Mouse (Mus musculus): ENCODE measurements around the gene Basp1. TPM values are rescaled to one million over a fixed set of nuclear protein-coding genes. Genes with fewer than 3 reads are reported as not detected.

The Basp1 gene
- total and polyA plus RNA-seq, 2 experiments from 2014 or later: 2.9 to 7.9 TPM

DNA sequence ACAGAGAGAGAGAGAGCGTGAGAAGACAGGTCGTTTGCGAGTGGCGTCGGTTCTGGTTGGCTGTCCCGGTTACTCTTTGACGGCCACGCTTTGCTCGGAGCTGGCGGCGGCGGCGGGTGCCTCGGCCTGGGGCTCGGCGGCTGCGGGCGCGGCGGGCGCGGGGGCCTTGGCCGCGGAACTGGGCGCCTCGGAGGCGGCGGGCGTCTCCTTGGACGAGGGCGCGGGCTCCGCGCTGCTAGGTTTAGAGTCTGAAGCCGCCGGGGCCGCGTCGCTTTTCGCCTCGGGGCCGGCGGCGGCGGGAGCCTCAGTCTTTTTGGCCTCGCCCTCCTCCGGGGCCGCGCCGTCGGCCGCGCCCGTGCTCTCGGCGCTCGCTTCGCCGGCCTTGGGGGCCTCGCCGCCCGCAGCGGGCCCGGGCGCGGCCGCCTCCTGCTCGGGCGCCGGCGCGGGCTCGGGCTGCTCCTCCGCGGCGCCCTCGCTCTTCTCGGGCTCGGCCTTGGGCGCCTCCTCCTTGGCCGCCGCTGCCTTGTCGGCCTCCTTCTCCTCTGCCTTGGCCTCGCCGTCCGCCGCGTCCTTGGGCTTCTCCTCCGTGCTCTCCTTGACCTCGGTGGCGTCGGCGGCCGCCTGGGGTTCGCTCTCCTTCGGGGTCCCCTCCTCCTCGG lies 49.3 kb downstream of the Basp1 start:
- H3K36me3 ChIP-seq (replicated peaks; ENCODE audit: control insufficient read depth, insufficient read depth, low read length): no peaks in the 10 kb centered on the region
- peak overlapping the region; percentile 24; the same call in 1 of the 2 replicates for H3K27ac ChIP-seq (ENCODE audit: low read depth)
- H3K9me3 ChIP-seq (replicated peaks; ENCODE audit: control insufficient read depth, low read length): no peaks in the 10 kb centered on the region
- no peak for TF ChIP-seq CTCF (IDR thresholded peaks at IDR 0.05; ENCODE audit: low read depth)
- TF ChIP-seq EP300 (IDR thresholded peaks at IDR 0.05; ENCODE audit: low read depth): no peak
- no peaks in the 10 kb centered on the region for H3K4me1 ChIP-seq (ENCODE audit: control insufficient read depth, insufficient read depth)
- H3K4me3 ChIP-seq (ENCODE audit: low read depth, low read length): peak overlapping the region; percentile 52
- DNase-seq (ENCODE audit: low spot score): no peak
- ATAC-seq (ENCODE audit: insufficient read depth, low read depth): peak; percentile 67
- 14% methylated on average over 67 of the region's 97 CpGs for WGBS
- H3K27me3 ChIP-seq (ENCODE audit: control insufficient read depth, insufficient read depth, low read length): 0 out of 2 replicates have a peak, but pooled peaks cover 4% of the 10 kb centered on the region
- H3K9ac ChIP-seq (replicated peaks; ENCODE audit: low read depth, low read length): peak overlapping the region; percentile 61
- peak overlapping the region; percentile 74 for H3K4me2 ChIP-seq (ENCODE audit: low read depth, low read length)

DNA sequence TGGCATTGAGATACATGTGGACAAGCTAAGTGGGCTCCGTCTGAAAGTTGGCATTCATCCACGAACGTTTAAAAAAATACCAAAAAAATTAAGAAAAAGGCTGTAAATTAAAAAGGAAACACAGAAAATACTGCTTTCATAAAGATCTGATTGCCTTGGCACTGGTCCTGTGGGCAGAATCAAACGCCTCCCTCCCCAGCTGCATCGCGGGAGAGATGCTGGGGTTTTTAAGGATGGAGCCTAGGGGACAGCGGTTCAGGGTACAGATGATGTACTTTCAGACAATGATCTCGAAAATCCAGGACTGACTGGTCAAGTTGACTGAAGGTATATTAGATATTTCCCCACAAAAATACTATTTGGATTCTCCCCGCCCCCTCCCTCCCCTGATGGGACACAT lies 49.9 kb downstream of the Basp1 start:
- H3K27ac ChIP-seq (ENCODE audit: low read depth): no peak overlapping the region
- no peaks in the 10 kb centered on the region for H3K36me3 ChIP-seq (replicated peaks; ENCODE audit: control insufficient read depth, insufficient read depth, low read length)
- H3K9me3 ChIP-seq (replicated peaks; ENCODE audit: control insufficient read depth, low read length): no peaks in the 10 kb centered on the region
- H3K4me1 ChIP-seq (ENCODE audit: control insufficient read depth, insufficient read depth): no peaks in the 10 kb centered on the region
- DNase-seq (ENCODE audit: low spot score) (no peak), ATAC-seq (ENCODE audit: insufficient read depth, low read depth) (no peak)
- H3K4me3 ChIP-seq (ENCODE audit: low read depth, low read length): peak overlapping the region; percentile 52; the same call in 1 of the 2 replicates
- H3K9ac ChIP-seq (replicated peaks; ENCODE audit: low read depth, low read length): no peak overlapping the region
- 0 out of 2 replicates have a peak, but pooled peaks cover 4% of the 10 kb centered on the region for H3K27me3 ChIP-seq (ENCODE audit: control insufficient read depth, insufficient read depth, low read length)
- peak overlapping the region; percentile 74; the same call in 1 of the 2 replicates for H3K4me2 ChIP-seq (ENCODE audit: low read depth, low read length)
- no peak for TF ChIP-seq EP300 (IDR thresholded peaks at IDR 0.05; ENCODE audit: low read depth)
- TF ChIP-seq CTCF (IDR thresholded peaks at IDR 0.05; ENCODE audit: low read depth): no peak
- WGBS: 88% methylated on average over 9 of the region's 9 CpGs

DNA sequence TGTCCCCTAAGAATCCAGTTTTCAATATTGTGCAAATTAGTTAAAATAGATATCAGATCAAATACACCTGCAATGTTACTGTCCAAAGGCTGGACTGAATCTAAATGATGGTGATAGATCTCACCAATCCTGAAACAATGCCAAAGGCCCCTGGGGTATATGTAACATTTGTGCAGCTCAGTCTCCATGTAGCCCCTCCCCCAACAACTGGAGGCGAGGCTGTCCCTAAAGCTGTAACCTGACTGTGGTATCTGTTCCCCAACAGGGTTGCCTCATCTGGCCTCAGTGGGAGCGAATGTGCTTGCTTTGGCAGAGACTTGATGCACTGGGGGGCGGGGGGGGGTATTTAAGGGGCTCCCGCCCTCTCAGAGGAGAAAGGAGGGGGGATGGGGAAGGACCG lies 52.7 kb downstream of the Basp1 start:
- H3K36me3 ChIP-seq (replicated peaks; ENCODE audit: control insufficient read depth, insufficient read depth, low read length): no peaks in the 10 kb centered on the region
- H3K4me3 ChIP-seq (ENCODE audit: low read depth, low read length): no peak overlapping the region
- DNase-seq (ENCODE audit: low spot score): no peak
- H3K4me2 ChIP-seq (ENCODE audit: low read depth, low read length): no peak overlapping the region
- no peak overlapping the region for H3K27ac ChIP-seq (ENCODE audit: low read depth)
- H3K4me1 ChIP-seq (ENCODE audit: control insufficient read depth, insufficient read depth): no peaks in the 10 kb centered on the region
- TF ChIP-seq EP300 (IDR thresholded peaks at IDR 0.05; ENCODE audit: low read depth) (no peak), CTCF (IDR thresholded peaks at IDR 0.05; ENCODE audit: low read depth) (no peak)
- WGBS: 70% methylated on average over 5 of the region's 5 CpGs
- no peaks in the 10 kb centered on the region for H3K9me3 ChIP-seq (replicated peaks; ENCODE audit: control insufficient read depth, low read length)
- no peak for ATAC-seq (ENCODE audit: insufficient read depth, low read depth)
- 0 out of 2 replicates have a peak, but pooled peaks cover 4% of the 10 kb centered on the region for H3K27me3 ChIP-seq (ENCODE audit: control insufficient read depth, insufficient read depth, low read length)
- H3K9ac ChIP-seq (replicated peaks; ENCODE audit: low read depth, low read length): no peak overlapping the region

DNA sequence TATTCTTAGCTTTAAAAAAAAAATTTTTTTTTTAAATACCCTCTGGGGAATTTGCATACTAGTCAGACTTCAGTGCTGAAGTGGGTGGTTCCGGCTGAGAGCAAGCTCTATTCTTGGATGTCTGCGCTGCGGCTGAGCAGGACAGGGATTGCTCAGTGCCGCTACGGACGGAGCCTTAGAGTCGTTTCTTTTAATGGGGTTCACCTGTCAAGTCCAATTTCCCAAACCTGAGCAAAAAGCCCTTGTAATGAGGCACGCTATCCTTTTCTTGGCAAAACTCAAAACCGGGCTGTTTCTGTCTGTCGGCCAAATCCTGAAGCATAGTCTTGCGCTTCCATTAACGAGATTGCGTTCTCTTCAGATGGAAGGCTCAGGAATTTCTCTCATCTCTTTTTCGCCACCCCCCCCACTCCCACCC lies 54.9 kb downstream of the Basp1 start:
- Histone ChIP-seq H3K4me3 (ENCODE audit: low read depth, low read length) (peak overlapping the region; percentile 21), H3K9ac (replicated peaks; ENCODE audit: low read depth, low read length) (no peak overlapping the region), H3K4me1 (ENCODE audit: control insufficient read depth, insufficient read depth) (no peaks in the 10 kb centered on the region), H3K36me3 (replicated peaks; ENCODE audit: control insufficient read depth, insufficient read depth, low read length) (no peaks in the 10 kb centered on the region), H3K4me2 (ENCODE audit: low read depth, low read length) (peak overlapping the region; percentile 49), H3K27ac (ENCODE audit: low read depth) (no peak overlapping the region), H3K27me3 (ENCODE audit: control insufficient read depth, insufficient read depth, low read length) (0 out of 2 replicates have a peak, but pooled peaks cover 4% of the 10 kb centered on the region), H3K9me3 (replicated peaks; ENCODE audit: control insufficient read depth, low read length) (no peaks in the 10 kb centered on the region)
- DNase-seq (ENCODE audit: low spot score) (peak; percentile 17), ATAC-seq (ENCODE audit: insufficient read depth, low read depth) (no peak)
- TF ChIP-seq CTCF (IDR thresholded peaks at IDR 0.05; ENCODE audit: low read depth): no peak
- TF ChIP-seq EP300 (IDR thresholded peaks at IDR 0.05; ENCODE audit: low read depth): no peak
- 36% methylated on average over 14 of the region's 14 CpGs for WGBS

DNA sequence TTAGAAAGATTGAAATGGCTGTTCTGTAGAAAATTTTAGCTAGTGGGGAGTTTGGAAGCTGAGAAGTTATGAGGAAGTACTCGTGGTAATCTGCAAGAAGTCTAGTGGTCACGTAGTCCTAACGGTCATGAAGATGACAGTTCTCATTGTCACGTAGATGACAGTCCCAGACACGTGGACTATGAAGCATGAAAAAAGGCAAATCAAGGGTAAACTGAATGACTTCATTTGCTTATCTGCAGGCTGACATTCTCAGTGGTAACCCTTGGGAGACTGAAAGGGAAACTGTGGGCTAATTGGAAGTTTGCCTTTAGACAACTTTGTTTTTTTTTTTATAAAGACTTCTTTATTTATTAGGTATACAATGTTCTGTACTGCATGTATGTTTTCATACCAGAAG lies 58.2 kb downstream of the Basp1 start:
- no peak overlapping the region for H3K4me3 ChIP-seq (ENCODE audit: low read depth, low read length)
- 56% methylated on average over 5 of the region's 5 CpGs for WGBS
- no peak overlapping the region for H3K9ac ChIP-seq (replicated peaks; ENCODE audit: low read depth, low read length)
- H3K4me2 ChIP-seq (ENCODE audit: low read depth, low read length): no peak overlapping the region
- H3K9me3 ChIP-seq (replicated peaks; ENCODE audit: control insufficient read depth, low read length): no peaks in the 10 kb centered on the region
- no peak overlapping the region for H3K27ac ChIP-seq (ENCODE audit: low read depth)
- TF ChIP-seq EP300 (IDR thresholded peaks at IDR 0.05; ENCODE audit: low read depth): no peak
- TF ChIP-seq CTCF (IDR thresholded peaks at IDR 0.05; ENCODE audit: low read depth): no peak
- DNase-seq (ENCODE audit: low spot score) (no peak), ATAC-seq (ENCODE audit: insufficient read depth, low read depth) (no peak)
- H3K4me1 ChIP-seq (ENCODE audit: control insufficient read depth, insufficient read depth): no peaks in the 10 kb centered on the region
- no peaks in the 10 kb centered on the region for H3K36me3 ChIP-seq (replicated peaks; ENCODE audit: control insufficient read depth, insufficient read depth, low read length)
- no peaks in the 10 kb centered on the region for H3K27me3 ChIP-seq (ENCODE audit: control insufficient read depth, insufficient read depth, low read length)

DNA sequence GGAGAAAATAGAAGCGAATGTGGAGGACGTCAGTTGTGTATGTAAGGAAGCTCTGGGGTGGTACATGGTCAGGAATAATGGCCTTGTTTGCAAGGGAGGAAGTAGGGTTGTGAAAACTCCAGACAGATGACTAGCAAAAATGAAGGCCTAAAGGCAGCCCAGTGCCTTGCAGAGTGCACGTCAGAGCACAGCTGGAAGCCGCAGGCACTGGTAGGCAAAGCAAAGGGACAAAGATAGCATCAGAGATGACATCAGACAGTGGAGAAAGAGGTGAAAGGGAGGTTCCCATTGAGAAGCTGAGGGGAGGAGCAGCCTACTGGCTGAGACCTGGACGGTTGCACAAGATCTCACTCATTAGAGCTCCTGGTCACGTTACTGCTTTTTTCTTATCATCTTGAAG lies 58.8 kb downstream of the Basp1 start:
- no peaks in the 10 kb centered on the region for H3K4me1 ChIP-seq (ENCODE audit: control insufficient read depth, insufficient read depth)
- WGBS: 58% methylated on average over 6 of the region's 6 CpGs
- H3K4me3 ChIP-seq (ENCODE audit: low read depth, low read length): no peak overlapping the region
- H3K36me3 ChIP-seq (replicated peaks; ENCODE audit: control insufficient read depth, insufficient read depth, low read length): no peaks in the 10 kb centered on the region
- no peak overlapping the region for H3K9ac ChIP-seq (replicated peaks; ENCODE audit: low read depth, low read length)
- no peaks in the 10 kb centered on the region for H3K27me3 ChIP-seq (ENCODE audit: control insufficient read depth, insufficient read depth, low read length)
- H3K9me3 ChIP-seq (replicated peaks; ENCODE audit: control insufficient read depth, low read length): no peaks in the 10 kb centered on the region
- ATAC-seq (ENCODE audit: insufficient read depth, low read depth): no peak
- TF ChIP-seq EP300 (IDR thresholded peaks at IDR 0.05; ENCODE audit: low read depth): no peak
- no peak for TF ChIP-seq CTCF (IDR thresholded peaks at IDR 0.05; ENCODE audit: low read depth)
- H3K4me2 ChIP-seq (ENCODE audit: low read depth, low read length): no peak overlapping the region
- no peak overlapping the region for H3K27ac ChIP-seq (ENCODE audit: low read depth)
- no peak for DNase-seq (ENCODE audit: low spot score)
